Mouse (Mus musculus) heart, adult 2 months (tissue): ENCODE measurements at regions not wholly inside any gene's neighbourhood (a gene's known extent, or its start where the extent isn't known, plus 50 kb on each side); places are given as distances from the start of the nearest gene placed in this dataset.

Source experiments
- CTCF ChIP-seq: fragments of 200-600 bp; IDR thresholded peaks from 2 replicates; pipeline ENCODE4 v1.8.1; 2022; ENCODE audit warnings: antibody characterized with exemption, mild to moderate bottlenecking, moderate library complexity
- EP300 ChIP-seq: fragments of 200-500 bp; IDR thresholded peaks from 2 replicates; pipeline ENCODE4 v1.6.1; 2011; ENCODE audit warnings: low read depth, low read length, control low read depth; ENCODE audit not compliant: insufficient read depth

DNA sequence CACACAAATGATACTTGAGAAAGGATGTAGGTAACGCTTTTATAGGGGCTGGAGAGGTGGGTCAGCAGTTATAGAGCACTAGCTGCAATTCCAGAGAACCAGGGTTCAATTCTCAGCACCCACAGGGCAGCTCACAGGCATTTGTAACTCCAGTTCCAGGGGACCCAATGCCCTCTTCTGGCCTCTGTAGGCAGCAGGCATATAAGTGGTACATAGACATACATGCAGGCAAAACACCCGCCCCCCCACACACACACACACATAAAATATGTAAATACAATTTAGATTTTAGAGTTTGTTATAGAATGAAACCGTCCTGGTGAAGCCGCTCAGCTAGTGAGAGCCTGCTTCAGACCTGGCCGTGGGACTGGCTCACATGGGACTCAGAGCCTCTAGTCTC lies 55.9 kb upstream of the Rpl36-ps4 start:
- TF ChIP-seq CTCF (no peak), EP300 (no peak)
